Mouse (Mus musculus) urinary bladder, adult 18-20 months (tissue): ENCODE results near the gene Dusp15.

Experiments used
- DNase-seq, 2 experiments: peaks; one replicate each; pipeline ENCODE4 v3.0.0; 2022; ENCODE audit warnings: low spot score in 2 of 2, mixed read lengths in 2 of 2

Gene Dusp15

DNA sequence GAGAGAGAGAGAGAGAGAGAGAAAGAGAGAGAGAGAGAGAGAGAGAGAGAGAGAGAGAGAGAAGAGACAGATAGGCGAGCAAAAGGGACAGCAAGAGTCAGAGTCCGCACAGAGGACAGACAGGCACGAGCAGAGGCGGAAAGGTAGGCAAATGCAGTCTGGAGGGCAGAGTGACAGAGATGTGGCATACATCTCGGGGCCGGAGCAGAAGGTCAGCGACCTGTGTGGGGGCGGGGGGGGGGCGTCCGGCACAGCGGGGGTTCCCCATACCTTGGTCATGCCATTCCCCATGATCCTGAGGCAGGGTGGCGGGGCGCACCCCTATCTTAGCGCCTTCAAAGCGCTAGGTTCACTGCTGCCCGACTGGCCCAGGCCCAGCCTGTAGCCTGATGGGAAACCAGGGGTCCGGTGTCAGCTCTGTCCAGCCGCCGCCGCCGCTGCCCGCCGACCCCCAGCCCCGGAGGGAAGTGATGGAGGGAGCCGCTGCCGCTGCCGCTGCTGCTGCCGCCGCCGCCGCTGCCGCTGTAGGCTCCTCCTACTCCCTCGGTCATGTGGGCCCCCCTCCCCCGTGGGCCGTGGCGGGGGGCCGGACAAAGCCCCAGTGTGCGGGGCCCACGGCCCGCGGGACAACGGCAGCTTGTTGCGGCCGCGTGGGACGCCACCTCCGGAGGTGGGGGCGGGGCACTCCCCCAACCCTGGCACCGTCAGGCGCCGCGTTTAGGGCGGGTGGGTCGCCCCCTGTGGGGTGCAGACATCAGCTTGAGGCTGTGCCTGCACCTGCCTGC is at the start of gene Dusp15:
Dusp15 (minus strand) TSS at position 634 of the 785 bp plus-strand sequence.
- DNase-seq: no peak

DNA sequence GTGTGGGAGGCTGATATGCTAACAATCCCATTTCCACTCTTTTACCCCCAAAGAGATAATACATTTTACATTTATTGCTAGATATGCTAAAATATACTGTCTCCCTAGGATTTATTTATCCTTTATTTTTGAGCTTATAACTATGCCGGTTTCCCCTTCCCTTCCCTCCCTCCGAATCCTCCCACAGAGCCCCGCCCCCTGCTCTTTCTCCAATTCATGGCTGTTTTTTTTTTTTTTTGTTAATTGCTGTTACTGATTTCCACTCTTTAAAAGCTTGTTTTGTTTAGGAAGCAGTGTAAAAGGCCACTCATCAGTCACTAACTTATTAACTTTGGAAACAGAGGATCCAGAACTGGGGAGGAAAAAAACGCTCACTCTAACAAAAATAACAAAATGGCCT is 45.5 kb upstream of the Dusp15 start:
- DNase-seq: no peak

DNA sequence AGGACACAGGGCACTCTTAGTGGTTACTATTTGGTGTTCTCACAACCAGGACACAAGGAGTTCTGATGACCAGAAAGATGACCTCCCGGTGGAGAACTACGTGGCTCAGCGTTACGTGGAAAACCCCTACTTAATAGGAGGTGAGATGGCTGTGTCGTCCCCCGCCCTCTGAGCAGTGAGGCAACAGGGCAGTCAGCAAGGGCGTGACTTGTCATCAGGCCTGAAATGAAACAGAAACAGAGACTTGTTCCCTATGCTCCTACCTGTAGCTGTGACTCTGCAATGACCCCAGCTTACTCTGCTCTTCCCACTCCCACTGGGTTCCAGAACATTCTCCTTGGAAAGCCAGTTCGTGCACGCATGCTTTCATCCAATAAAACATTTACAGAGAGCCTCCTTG is 40.0 kb upstream of the Dusp15 start:
- no peak for DNase-seq

DNA sequence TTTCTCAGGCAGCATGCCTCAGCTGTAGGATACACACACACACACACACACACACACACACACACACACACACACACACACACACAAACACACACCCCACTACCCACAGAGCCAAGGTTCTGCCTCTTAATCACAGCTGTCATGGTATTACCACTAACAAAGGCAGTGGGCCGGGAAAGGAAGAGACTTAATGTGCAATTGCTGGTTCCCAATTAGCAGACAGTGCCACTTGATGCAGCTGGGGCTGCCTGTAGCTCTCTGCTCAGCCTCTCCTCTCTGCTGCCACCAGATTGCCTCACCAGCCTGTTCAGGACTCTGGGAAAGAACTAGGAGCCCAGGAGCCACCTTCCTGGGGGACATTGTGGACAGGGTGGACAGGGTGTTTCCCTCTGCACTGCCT is 34.1 kb upstream of the Dusp15 start:
- DNase-seq: no peak

DNA sequence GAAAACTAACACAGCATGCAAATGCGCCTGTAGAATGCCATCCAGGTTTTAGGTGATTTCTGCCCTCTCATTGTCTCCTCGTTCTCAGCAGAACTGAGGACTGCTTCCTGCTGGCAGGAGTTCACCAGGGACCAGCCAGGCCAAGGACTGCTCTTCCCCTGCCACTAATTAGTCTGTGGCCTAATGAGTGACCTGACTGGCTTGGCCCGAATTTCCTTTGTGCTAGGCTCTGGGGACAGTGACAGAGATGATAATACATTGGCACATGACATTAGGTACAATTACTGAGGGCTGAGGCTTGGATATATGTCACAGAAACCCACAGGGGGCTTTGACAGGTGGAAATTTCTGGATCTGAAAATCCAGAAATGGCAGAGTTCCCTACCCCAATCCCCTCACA is 25.5 kb upstream of the Dusp15 start:
- DNase-seq: no peak

DNA sequence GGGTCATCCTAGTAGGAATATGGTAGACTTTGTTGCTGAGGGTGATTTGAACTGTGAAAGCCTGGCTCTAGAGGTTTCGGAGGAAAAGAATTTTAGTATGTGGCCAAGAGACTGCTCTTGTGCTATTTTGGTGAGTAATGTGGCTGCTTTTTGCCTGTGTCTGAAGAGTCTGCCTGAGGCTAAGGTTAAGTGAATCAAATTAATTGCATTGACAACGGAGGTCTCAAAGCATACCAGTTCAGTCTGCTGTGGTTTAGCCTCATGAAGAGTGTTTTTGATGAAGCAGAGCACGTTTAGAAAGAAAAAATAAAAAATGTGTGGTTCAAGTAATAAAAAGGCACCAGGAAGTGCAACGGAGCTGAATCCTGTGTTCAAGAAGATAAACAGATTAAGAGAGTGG is 14.1 kb upstream of the Dusp15 start:
- no peak for DNase-seq

DNA sequence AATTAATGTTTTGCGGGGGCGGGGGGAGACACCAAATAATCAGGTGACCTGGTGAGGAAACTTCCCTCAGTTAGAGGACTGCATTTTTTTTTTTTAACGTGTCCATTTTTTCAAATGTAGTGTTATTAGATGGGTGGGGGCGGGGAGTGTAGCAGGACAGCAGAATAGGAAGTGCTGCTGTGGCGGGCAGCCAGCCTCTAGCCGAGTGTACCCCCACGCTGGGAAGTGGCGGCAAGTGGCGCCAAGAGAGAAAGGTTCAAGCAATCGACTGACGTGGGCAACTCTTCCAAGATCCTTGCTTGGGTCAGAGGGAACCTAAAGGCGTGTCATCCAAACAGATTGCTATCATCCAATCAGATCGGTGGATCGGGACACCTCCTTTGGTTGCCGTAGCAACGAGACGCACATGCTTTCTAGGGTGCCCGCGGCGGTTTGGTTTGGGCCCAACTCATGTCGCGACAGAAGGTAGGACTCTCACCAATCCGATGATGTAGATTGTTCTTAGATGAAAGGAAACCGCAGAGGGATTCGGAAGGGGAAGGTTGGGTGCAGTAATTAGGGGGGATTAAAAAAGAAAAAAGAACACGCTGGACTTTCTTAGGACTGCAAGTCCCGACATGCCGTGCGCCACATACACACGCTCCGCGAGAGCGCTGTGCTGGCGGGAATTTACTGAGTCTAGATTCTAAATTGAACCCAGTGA is 10.7 kb upstream of the Dusp15 start, which contains the start of gene Ttll9:
Ttll9 (plus strand) TSS at position 395 of the 703 bp plus-strand sequence.
- DNase-seq: peak; percentile 41 to 55

DNA sequence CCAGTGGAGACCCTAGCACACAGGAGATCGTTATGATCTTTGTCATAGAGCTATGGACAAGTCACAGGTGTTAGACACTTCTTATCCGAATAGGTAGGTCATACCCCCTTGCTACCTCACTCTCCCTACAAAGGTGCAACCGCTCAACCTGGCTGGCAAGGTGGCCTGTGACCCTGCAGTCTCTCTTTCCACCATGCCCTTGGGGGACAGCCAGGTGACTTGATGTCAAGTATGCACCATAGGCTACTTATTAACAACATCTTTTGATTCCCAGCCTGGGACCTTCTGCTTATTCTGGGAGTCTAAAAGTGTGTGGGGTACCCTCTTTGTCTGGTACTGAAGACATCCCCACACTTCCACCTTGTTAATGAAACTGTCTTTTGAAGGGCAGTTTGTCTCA is 6.6 kb upstream of the Dusp15 start:
- DNase-seq: no peak

DNA sequence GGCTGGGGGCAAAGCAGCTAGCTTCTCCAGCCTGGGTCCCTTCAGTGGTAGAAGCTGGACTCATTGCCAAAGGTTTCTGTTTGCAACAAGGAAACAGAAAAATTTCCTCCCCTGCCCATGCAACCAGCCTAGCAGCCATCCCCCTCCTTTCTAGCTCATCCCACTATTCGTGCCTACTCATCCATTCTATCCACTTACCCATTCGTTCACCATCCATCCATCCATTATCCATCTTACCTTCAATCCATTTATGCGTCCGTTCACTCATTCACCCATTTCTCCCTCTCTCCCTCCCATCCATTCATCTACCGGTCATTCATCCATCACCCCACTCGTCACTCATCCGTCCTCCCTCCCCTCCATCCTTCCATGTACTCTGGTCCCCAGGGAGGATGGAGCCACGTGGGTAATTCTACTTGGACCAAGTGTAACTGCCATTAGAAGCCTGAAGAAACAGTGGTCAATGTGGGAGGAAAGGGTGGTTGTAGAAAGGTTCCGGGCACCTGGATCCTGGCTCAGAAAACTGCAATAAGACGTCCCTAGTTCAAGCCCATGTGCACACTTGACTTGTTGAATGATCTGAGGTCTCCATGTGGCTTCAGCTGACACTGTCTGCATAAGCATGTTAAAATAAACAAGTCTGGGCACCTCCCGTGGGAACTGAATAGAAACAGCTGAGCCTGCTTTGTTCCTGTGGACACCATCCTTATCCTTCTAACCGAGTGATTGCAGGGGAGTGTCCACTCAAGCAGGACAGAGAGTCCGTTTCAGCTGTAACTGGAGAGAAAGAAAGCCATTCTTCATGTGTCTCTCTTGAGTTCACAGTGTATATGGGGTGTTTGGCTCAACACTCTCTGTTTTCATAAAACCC is 587 bp upstream of the Dusp15 start:
- no peak for DNase-seq

DNA sequence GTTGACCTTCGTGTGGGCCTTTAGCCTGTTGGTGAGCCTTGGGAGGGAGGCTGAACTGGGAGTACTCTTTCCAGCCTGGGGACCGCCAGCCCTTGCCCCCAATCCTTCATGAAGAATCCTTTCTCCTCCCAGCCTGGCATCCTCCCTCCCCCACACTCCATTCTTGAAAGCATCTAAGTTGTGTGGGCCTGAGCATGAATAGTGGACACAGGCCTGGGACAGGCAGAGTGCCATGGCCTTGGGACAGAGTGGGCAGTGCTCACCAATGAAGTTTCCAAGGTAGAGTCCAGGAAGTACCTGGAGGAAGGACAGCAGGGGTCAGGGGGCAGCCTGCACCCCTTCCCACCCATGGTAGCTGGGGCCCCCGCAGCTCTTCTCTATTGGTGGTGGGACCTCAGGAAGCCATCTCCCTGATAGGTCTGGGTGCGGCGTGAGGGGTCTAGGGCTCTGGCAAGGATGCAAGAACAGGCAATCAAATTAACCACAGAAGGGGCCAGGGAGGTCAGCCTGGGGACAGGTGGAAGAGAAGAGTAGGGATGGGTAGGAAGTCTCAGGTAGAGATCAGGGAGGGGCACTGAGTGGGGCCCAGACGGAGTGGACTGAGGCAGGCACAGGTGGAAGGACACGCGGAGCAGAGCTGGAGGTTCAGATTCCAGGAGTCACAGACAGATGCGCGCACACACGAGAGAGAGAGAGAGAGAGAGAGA is 987 bp downstream of the Dusp15 start:
- no peak for DNase-seq

DNA sequence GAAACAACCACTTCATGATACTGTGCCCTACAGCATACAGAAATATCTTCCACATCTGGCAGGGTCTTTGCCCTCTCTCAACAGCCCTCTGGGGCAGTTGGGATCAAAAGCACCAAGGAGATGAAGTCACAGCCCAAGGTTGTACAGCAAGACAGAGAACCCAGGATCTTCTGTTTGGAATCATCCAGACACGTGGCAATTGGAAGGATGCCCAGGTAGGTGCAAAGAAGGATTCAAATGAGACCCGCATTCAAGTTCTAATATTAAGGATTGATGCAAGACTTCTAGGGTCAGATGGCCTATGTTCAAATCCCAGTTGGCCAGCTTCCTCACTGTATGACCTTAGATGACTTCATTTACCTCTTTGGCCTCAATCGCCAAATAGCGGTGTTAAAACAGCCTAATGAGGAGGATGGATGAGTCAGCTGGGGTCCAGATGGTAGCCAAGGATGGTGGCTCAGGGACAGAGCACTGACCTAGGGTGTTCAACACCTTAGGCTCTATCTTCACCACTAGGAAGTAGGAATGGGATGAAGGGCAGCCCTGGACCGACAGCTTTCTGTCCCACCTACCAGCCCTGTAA is 3.0 kb downstream of the Dusp15 start:
- no peak for DNase-seq

DNA sequence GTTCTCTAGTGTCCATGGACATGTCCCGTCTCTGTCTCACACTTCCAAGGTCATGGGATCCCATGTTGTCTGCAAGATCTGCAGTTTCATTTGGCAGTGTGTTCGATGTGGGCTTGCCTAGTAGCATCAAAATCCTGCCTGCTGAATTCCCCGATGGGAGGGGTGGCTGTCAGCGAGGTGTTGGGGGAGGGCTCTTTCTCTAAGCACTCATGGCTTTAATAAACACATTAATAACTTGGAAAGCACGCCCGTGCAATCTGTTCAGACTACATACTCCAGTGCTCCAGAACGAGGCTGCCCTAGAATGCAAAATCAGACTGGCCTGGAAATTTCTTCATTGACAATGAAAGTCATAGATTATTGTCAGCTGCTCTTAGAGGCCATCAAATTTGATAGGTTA is 4.4 kb downstream of the Dusp15 start:
- no peak for DNase-seq

DNA sequence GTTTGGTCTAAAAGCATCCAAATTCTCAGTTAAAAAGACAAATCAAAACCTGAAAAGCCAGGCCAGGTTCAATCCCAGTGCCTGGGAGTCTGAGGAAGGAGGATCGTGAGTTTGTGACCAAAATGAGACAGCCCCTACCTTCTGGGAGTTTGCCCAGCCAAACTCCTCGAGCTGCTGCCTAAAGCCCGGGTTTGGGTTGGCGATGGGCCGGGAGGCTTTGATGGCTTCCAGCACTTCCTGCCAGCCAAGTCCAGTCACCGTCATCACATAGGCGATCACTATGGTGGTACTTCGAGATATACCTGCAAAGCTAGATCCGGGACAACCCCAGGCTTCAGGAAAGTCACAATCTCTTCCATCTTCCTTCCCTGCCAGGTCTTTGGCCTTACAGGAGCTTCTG is 7.5 kb downstream of the Dusp15 start:
- no peak for DNase-seq

DNA sequence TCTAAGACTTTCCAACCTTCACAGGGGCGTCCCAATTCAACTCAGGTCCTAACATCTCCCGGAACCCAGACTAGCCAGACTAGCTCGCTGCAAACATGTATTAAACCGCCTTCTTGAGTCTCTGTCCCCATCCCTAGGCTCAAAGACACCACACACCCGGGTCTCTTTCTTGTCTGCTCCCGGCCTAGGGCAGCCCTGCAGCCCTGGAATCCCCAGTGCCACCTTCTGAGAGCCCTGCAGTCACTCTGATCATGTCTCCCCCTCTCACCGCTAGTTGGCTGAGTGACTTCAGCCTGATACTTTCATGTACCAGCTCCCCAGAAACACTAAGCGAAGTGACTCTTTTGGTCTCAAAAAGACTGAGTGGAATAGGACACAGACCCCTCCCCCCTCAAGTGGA is 7.9 kb downstream of the Dusp15 start:
- no peak for DNase-seq

DNA sequence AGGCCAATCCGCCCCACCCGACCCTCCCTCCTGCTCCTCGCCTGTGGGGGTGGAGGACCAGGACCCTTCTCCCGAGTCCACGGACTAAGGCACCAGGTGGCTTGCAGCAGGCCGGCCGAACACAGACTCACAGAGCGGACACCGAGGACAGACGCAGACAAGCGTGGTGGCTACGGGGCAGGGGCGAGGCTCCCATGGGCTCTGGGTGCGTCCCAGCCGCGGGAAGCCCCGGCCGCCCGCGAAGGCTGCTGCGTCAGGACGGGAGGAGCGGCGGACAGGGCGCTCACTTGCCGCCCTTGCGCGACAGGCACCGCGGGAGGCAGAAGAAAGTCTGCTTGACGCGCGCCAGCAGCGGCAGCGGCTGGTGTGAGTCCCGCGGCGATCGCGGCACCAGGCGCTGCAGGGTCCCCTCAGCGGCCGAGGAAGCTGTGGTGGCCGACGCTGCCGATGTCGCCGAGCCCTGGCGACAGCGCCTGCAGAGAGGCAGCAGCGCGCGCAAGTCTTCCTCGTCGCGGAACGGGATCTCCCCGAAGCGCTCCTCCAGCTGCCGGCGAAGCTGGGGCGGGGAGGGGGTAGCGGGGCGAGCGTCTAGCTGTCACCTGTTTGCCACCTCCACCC is 8.5 kb downstream of the Dusp15 start:
- DNase-seq: no peak

DNA sequence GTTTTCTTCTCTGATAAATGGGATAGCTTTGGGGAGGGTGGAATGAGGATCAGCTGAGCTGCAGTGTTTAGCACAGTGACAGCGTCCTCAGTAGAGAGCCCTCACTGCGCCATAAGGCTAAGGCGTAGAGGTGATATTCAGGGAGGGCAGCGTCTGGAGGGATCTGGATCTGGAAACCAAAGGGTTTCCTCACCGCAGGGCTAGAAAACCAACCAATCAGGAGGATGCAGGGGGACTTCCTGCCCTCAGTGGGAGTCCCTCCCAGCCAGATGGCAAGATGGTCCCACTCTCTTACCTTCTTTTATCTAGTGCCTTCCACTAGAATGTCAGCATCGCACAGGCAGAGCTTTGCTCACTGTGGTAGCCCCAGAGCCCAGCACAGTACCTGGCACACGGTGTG is 9.7 kb downstream of the Dusp15 start:
- no peak for DNase-seq

DNA sequence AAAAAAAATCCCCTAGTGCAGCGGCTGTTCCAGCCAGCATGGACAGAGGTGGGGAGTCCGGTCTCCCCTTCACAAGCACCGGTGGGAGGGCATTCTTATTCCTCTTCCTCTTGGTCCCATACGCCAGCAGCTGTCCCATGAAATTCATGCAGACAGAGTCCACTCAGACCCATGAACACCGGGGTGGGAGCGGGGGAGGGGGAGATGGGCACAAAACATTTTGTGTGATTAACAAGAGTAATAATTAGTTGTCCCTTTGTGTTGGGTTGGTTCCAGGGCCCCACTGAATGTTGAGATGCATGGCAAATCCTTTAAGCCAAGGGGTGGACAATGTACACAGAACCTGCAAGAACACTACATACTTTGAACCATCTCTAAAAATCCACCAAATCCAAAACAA is 10.4 kb downstream of the Dusp15 start:
- no peak for DNase-seq

DNA sequence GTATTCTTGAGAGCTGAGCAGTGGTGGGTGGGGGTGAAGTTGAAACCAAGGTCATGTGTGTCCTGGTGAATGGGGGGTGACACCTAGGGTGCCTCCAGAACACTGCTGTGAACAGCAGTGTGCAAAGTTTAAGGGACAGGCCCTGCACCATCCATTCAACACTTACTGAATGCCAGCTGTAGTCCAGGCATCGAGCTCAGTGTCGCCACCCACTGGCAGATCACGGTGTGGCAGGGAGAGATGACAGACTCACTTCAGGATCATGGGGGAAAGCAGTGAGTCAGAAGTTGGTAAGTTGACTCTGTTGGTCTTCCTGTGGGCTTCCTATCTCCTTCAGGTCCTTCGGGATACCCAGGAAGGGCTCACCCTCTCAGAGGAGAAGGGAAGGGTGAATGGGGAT is 11.7 kb downstream of the Dusp15 start:
- DNase-seq: no peak

DNA sequence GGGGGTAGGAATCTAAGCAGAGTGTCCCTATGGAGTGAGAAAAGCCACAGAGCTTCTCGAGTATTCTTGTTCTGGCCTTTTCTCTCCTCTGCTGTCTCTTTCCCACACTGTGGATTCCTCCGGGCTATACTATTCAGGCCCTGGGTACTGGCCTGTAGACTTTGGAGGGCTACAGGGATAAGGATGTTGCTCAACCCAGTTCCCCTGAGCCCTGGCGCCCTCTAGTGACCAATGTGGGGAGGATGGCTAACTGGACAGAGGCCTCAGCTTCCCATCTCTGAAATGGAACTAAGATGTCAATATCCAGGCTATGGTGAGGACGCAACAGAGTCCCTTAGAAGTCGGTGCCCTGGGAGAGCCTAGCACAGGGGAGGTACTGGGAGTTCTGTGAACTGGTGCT is 17.9 kb downstream of the Dusp15 start:
- DNase-seq: peak in 1 of 2 experiments; percentile 39

DNA sequence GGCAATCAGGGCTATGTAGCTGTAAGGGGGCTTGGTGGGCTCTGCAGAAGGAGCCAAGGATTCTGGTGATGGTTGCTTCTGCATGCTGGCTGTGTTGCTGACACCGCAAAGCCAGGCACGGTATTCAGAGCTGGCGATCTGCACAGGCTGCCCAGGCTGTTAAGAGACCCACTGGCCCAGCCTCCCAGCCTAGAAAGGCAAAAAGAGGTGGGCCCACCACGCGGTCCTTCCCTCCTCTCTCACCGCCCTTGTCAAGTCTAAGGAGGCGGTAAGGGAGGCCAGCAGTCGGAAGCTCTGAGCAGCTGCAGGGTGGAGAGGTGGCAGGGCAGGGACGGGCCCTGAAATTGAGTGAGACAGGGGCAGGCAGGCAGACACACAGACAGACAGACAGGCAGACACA is 18.4 kb downstream of the Dusp15 start, which contains the start of gene Foxs1:
Foxs1 (minus strand) TSS at position 161 of the 400 bp plus-strand sequence.
- no peak for DNase-seq
